Mouse (Mus musculus): ENCODE measurements around the gene Gm20388. TPM values are rescaled to one million over a fixed set of nuclear protein-coding genes. Genes with fewer than 3 reads are reported as not detected.

The Gm20388 gene
- polyA plus RNA-seq, 1 experiment from 2014 or later, result 5.3 TPM

DNA sequence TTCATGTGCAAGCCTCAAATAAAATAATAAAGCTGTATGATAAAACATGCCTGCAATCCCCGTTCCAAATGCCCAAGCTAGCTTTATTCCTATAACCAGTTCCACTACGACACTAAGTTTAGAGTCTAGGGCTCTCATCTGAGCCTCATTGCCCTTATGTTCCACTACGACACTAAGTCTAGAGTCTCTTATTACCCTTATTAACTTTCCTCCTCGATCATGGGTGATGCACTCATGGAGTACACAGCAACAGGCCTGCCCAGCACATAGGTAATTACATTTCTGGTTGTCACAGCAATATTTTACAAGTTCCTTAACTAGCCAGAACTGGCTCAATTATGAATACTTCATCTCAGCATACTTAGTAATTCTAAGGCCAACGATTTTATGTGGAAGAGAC lies 3095.2 kb downstream of the Gm20388 start:
- DNase-seq (ENCODE audit: low spot score), result no peak

DNA sequence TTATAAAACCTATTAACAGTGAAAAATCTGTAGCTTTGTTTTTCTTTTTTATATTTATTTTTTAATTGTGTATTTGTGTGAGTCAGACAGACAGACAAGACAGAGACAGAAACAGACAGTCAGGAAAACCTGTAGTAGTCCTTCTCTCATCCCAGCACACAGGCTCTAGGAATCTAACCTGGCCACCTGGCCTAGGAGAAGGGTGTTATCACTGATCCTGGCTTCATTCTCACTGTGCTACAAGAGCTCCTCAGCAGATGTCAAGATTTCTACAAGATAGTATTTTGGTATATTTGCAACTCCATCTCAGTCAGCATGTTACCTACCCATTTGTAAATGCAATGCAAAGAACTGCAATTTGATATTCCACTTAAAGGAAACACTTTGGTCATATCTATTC lies 3100.7 kb downstream of the Gm20388 start:
- no peak for DNase-seq (ENCODE audit: low spot score)
- Histone ChIP-seq H3K27me3 (replicated peaks; ENCODE audit: control insufficient read depth, insufficient read depth, low read length) (no peaks in the 10 kb centered on the region), H3K9me3 (ENCODE audit: control insufficient read depth, low read length) (no peaks in the 10 kb centered on the region), H3K4me3 (ENCODE audit: low read depth, low read length) (no peak overlapping the region), H3K36me3 (ENCODE audit: control insufficient read depth, insufficient read depth, low read length) (peaks cover 10% of the 10 kb centered on the region; the same call in 1 of the 2 replicates), H3K9ac (ENCODE audit: low read depth, low read length) (no peak overlapping the region), H3K27ac (ENCODE audit: low read depth, low read length) (no peak overlapping the region), H3K4me1 (replicated peaks; ENCODE audit: control insufficient read depth, insufficient read depth, low read length) (peaks cover 27% of the 10 kb centered on the region), H3K4me2 (no peak overlapping the region)
- ATAC-seq (replicated peaks; ENCODE audit: low FRiP score), result no peak

More for the DNA sequence above, 3095.2 kb downstream of the Gm20388 start:
- WGBS, result 81% methylated on average over 5 of the region's 5 CpGs
- Histone ChIP-seq H3K27me3 (replicated peaks; ENCODE audit: control insufficient read depth, insufficient read depth, low read length) (no peaks in the 10 kb centered on the region), H3K4me1 (replicated peaks; ENCODE audit: control insufficient read depth, insufficient read depth, low read length) (peaks cover 22% of the 10 kb centered on the region), H3K9me3 (ENCODE audit: control insufficient read depth, low read length) (no peaks in the 10 kb centered on the region), H3K4me3 (ENCODE audit: low read depth, low read length) (no peak overlapping the region), H3K36me3 (ENCODE audit: control insufficient read depth, insufficient read depth, low read length) (no peaks in the 10 kb centered on the region), H3K27ac (ENCODE audit: low read depth, low read length) (no peak overlapping the region), H3K4me2 (no peak overlapping the region), H3K9ac (ENCODE audit: low read depth, low read length) (no peak overlapping the region)
- no peak for ATAC-seq (replicated peaks; ENCODE audit: low FRiP score)

DNA sequence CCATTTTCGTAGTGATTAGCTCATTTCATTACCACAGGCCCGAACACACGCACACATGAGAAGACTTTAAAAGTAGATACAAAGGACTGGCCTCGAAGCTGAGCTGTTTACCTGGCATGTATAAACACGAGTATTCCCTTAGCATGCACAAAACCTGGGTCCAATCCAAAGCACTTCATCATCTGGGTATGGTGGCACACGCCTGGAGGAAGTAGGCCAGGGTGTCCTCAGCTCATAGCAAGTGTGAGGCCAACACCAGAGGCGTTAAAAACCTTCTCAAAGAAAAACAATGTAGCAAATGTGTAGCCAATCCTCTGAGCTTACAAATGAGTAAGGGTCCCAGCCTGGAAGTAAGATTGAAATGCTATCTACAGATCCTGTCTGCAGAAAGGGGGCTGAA lies 3103.8 kb downstream of the Gm20388 start:
- no peak for DNase-seq (ENCODE audit: low spot score)
- ATAC-seq (replicated peaks; ENCODE audit: low FRiP score), result no peak
- Histone ChIP-seq H3K4me2 (no peak overlapping the region), H3K36me3 (ENCODE audit: control insufficient read depth, insufficient read depth, low read length) (peaks cover 10% of the 10 kb centered on the region; the same call in 1 of the 2 replicates), H3K9me3 (ENCODE audit: control insufficient read depth, low read length) (no peaks in the 10 kb centered on the region), H3K4me1 (replicated peaks; ENCODE audit: control insufficient read depth, insufficient read depth, low read length) (peaks cover 31% of the 10 kb centered on the region), H3K27me3 (replicated peaks; ENCODE audit: control insufficient read depth, insufficient read depth, low read length) (no peaks in the 10 kb centered on the region), H3K27ac (ENCODE audit: low read depth, low read length) (no peak overlapping the region), H3K4me3 (ENCODE audit: low read depth, low read length) (no peak overlapping the region), H3K9ac (ENCODE audit: low read depth, low read length) (no peak overlapping the region)
- WGBS, result 88% methylated on average over 7 of the region's 7 CpGs

DNA sequence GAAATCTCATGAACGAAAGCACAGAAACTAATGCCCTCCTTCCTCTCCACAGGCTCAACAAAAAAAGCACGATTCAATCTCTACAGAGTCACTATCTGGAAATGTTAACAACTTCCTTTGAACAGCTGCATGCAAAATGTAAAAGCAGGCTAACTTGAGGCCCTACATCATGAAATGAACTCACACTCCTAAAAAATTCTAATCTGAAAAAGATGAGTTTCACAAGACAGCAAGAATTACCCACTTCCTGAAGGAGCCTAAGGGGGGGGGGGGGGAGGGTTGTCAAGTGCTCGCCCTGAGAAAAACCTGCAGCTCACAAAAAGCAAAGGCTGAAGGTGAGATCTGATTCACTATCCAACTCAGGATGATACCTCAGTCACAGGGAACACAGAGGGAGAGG lies 3104.4 kb downstream of the Gm20388 start:
- H3K9me3 ChIP-seq (ENCODE audit: control insufficient read depth, low read length), result no peaks in the 10 kb centered on the region
- H3K9ac ChIP-seq (ENCODE audit: low read depth, low read length), result no peak overlapping the region
- H3K36me3 ChIP-seq (ENCODE audit: control insufficient read depth, insufficient read depth, low read length), result peaks cover 10% of the 10 kb centered on the region; the same call in 1 of the 2 replicates
- ATAC-seq (replicated peaks; ENCODE audit: low FRiP score), result no peak
- H3K4me1 ChIP-seq (replicated peaks; ENCODE audit: control insufficient read depth, insufficient read depth, low read length), result peaks cover 28% of the 10 kb centered on the region
- WGBS, result 60% methylated on average over 3 of the region's 3 CpGs
- H3K4me3 ChIP-seq (ENCODE audit: low read depth, low read length), result no peak overlapping the region
- no peaks in the 10 kb centered on the region for H3K27me3 ChIP-seq (replicated peaks; ENCODE audit: control insufficient read depth, insufficient read depth, low read length)
- H3K27ac ChIP-seq (ENCODE audit: low read depth, low read length), result no peak overlapping the region
- no peak overlapping the region for H3K4me2 ChIP-seq
- no peak for DNase-seq (ENCODE audit: low spot score)

DNA sequence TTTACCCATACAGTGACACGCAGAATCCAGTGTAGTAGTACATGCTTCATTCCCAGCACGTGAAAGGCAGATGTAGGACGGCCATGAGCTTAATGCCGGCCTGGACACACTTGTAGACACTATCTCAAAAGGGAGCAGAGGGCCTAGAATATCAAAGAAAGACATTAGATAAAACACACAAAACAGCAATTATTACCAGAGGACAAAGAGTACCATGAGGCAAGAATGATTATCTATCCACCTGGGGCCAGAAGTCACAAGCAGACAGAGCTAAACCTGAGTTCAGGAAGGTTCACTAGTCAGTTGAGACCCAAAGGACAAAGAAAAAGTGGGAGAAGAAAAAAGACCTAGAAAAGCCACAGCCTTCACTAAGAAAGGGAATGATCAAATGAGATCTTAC lies 3106.5 kb downstream of the Gm20388 start:
- ATAC-seq (replicated peaks; ENCODE audit: low FRiP score), result no peak
- DNase-seq (ENCODE audit: low spot score), result no peak
- Histone ChIP-seq H3K27me3 (replicated peaks; ENCODE audit: control insufficient read depth, insufficient read depth, low read length) (no peaks in the 10 kb centered on the region), H3K36me3 (ENCODE audit: control insufficient read depth, insufficient read depth, low read length) (peaks cover 10% of the 10 kb centered on the region; the same call in 1 of the 2 replicates), H3K4me1 (replicated peaks; ENCODE audit: control insufficient read depth, insufficient read depth, low read length) (peaks cover 28% of the 10 kb centered on the region), H3K9ac (ENCODE audit: low read depth, low read length) (no peak overlapping the region), H3K4me3 (ENCODE audit: low read depth, low read length) (no peak overlapping the region), H3K4me2 (no peak overlapping the region), H3K9me3 (ENCODE audit: control insufficient read depth, low read length) (no peaks in the 10 kb centered on the region), H3K27ac (ENCODE audit: low read depth, low read length) (no peak overlapping the region)
- WGBS, result 92% methylated on average over 4 of the region's 4 CpGs

DNA sequence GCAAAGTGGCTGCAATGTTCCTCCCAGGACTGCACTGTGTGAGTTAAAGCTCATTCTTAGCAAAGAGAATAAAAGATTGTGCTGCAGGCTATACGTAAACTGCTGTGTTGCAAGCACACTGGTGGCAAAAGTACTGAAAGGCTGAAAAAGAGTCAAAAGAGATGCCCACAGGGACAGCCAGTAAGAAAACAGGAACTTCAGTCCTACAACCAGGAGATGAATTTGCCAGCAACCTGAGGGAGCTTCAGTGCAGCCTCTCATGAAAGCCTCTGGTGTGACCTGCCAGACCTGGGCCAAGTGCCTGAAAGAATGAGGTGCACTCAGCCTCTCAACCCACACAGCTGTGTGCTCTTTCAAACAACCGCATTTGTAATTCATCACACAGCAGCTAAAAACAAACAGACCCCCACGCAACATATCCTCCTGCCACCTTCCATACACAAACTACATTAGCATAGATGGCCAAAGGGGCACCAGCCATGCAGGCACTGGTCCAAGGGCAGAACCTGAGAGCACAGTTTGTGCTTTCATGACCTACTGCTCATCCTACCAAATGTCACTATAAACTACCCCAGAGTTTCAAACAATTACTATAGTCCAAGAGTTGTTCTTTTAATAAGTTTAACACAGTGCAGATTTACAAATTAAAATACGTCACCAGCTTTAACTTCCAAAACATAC lies 3108.0 kb downstream of the Gm20388 start:
- ATAC-seq (replicated peaks; ENCODE audit: low FRiP score), result no peak
- WGBS, result 84% methylated on average over 4 of the region's 4 CpGs
- no peak for DNase-seq (ENCODE audit: low spot score)
- peaks cover 7% of the 10 kb centered on the region for H3K36me3 ChIP-seq (ENCODE audit: control insufficient read depth, insufficient read depth, low read length)
- no peaks in the 10 kb centered on the region for H3K27me3 ChIP-seq (replicated peaks; ENCODE audit: control insufficient read depth, insufficient read depth, low read length)
- no peak overlapping the region for H3K9ac ChIP-seq (ENCODE audit: low read depth, low read length)
- no peak overlapping the region for H3K4me3 ChIP-seq (ENCODE audit: low read depth, low read length)
- peaks cover 28% of the 10 kb centered on the region for H3K4me1 ChIP-seq (replicated peaks; ENCODE audit: control insufficient read depth, insufficient read depth, low read length)
- no peak overlapping the region for H3K4me2 ChIP-seq
- no peak overlapping the region for H3K27ac ChIP-seq (ENCODE audit: low read depth, low read length)
- H3K9me3 ChIP-seq (ENCODE audit: control insufficient read depth, low read length), result no peaks in the 10 kb centered on the region

DNA sequence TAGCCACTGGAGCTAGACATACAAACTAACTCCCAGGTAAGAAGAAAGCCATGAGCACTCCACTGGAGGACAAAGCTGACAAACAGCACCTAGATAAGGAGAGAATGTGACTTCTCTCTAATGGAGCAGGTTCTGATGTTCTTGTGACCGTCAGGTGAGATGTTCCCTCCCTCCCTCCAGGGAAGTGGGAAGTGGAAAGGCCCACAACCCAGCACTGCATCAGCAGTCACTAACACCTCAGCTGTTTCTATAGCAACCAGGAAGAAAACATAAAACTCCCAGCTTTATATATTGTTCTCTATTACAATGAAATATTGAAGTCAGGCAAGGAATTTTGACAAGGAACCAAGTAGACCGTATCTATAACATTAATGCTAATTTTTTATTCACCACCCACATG lies 3109.4 kb downstream of the Gm20388 start:
- Histone ChIP-seq H3K9me3 (ENCODE audit: control insufficient read depth, low read length) (no peaks in the 10 kb centered on the region), H3K9ac (ENCODE audit: low read depth, low read length) (no peak overlapping the region), H3K27ac (ENCODE audit: low read depth, low read length) (no peak overlapping the region), H3K27me3 (replicated peaks; ENCODE audit: control insufficient read depth, insufficient read depth, low read length) (no peaks in the 10 kb centered on the region), H3K4me2 (no peak overlapping the region), H3K4me1 (replicated peaks; ENCODE audit: control insufficient read depth, insufficient read depth, low read length) (peaks cover 25% of the 10 kb centered on the region), H3K4me3 (ENCODE audit: low read depth, low read length) (no peak overlapping the region), H3K36me3 (ENCODE audit: control insufficient read depth, insufficient read depth, low read length) (peaks cover 7% of the 10 kb centered on the region)
- WGBS, result 68% methylated on average over 2 of the region's 2 CpGs
- ATAC-seq (replicated peaks; ENCODE audit: low FRiP score) (no peak), DNase-seq (ENCODE audit: low spot score) (no peak)

DNA sequence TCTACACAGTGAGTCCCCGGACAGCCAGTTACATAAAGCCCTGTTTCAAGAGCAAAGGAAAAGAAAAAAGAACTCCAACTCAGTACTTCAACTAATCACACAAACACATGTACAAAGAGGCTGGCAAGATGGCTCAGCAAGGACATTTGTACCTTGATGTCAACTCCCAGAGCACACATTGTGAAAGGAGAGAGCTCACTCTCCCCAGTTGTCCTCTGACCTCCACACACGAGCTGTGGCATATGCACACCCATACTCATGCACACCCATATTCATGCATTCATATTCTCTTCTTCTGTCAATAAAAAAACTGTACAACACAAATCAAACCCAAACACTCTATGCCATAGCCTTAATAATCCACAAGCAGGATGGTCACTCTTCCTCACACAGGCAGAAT lies 3110.2 kb downstream of the Gm20388 start:
- ATAC-seq (replicated peaks; ENCODE audit: low FRiP score), result no peak
- H3K4me2 ChIP-seq, result no peak overlapping the region
- no peak overlapping the region for H3K4me3 ChIP-seq (ENCODE audit: low read depth, low read length)
- no peaks in the 10 kb centered on the region for H3K9me3 ChIP-seq (ENCODE audit: control insufficient read depth, low read length)
- peaks cover 3% of the 10 kb centered on the region for H3K36me3 ChIP-seq (ENCODE audit: control insufficient read depth, insufficient read depth, low read length)
- no peaks in the 10 kb centered on the region for H3K27me3 ChIP-seq (replicated peaks; ENCODE audit: control insufficient read depth, insufficient read depth, low read length)
- H3K4me1 ChIP-seq (replicated peaks; ENCODE audit: control insufficient read depth, insufficient read depth, low read length), result peaks cover 23% of the 10 kb centered on the region
- DNase-seq (ENCODE audit: low spot score), result no peak
- no peak overlapping the region for H3K9ac ChIP-seq (ENCODE audit: low read depth, low read length)
- H3K27ac ChIP-seq (ENCODE audit: low read depth, low read length), result no peak overlapping the region
- WGBS, result 79% methylated on average over 2 of the region's 2 CpGs

DNA sequence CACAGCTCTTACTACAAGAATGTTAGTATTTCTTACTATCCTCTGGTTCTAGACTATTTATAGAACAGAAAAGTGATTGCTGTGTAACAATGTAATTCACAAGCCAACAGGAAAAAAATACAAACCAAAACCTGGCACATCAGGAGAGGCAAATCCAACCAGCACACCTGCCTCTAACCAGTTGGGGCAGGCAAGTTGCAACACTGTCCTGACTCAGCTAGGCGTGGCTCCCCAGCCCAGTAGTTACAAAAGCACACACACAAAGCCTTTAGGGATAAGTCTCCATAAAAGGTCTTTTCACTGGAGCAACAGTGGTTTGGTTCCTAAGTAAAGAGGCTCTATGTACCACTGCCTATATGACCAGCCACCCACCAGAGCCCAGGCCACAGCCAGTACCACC lies 3110.6 kb downstream of the Gm20388 start:
- Histone ChIP-seq H3K4me3 (ENCODE audit: low read depth, low read length) (no peak overlapping the region), H3K27me3 (replicated peaks; ENCODE audit: control insufficient read depth, insufficient read depth, low read length) (no peaks in the 10 kb centered on the region), H3K27ac (ENCODE audit: low read depth, low read length) (no peak overlapping the region), H3K36me3 (ENCODE audit: control insufficient read depth, insufficient read depth, low read length) (no peaks in the 10 kb centered on the region; the same call in none of the 2 replicates), H3K9ac (ENCODE audit: low read depth, low read length) (no peak overlapping the region), H3K4me1 (replicated peaks; ENCODE audit: control insufficient read depth, insufficient read depth, low read length) (peaks cover 22% of the 10 kb centered on the region), H3K9me3 (ENCODE audit: control insufficient read depth, low read length) (no peaks in the 10 kb centered on the region), H3K4me2 (no peak overlapping the region)
- DNase-seq (ENCODE audit: low spot score), result no peak
- ATAC-seq (replicated peaks; ENCODE audit: low FRiP score), result no peak
- 69% methylated on average over 1 of the region's 1 CpGs for WGBS
